Mouse (Mus musculus): ENCODE data around the gene Slc2a8. TPM values are rescaled to one million over a fixed set of nuclear protein-coding genes. Genes with fewer than 3 reads are reported as not detected.
"Not testable (repeated sequence)": the region's sequence is repeated elsewhere in the genome, so short reads cannot be mapped to it uniquely, and the experiment has no call there.

Gene Slc2a8
- polyA plus RNA-seq (2014; fragmentation: Nextera tagmentation; extraction: Ambion mirVana): 19.0 and 21.1 TPM in 2 replicates

GRCm38 (mm10) chr2:32981725-32982271, at the start of gene Slc2a8:
Gene Slc2a8 (minus strand): TSS chr2:32982083.
- no peaks in the 10 kb centered on the region for H3K27me3 ChIP-seq (ENCODE audit: control insufficient read depth, insufficient read depth, low read length)
- H3K9me3 ChIP-seq (ENCODE audit: control insufficient read depth, low read length): no peaks in the 10 kb centered on the region
- ATAC-seq (ENCODE audit: low FRiP score, low TSS enrichment): peak; percentile 99
- H3K36me3 ChIP-seq (ENCODE audit: control insufficient read depth, insufficient read depth, low read length): no peaks in the 10 kb centered on the region; the same call in 1 of the 2 replicates
- H3K4me3 ChIP-seq (ENCODE audit: low read length): peak within 1 kb of the TSS; percentile 78
- peak within 1 kb of the TSS; percentile 83 for H3K9ac ChIP-seq (ENCODE audit: low read depth, low read length)
- peak within 1 kb of the TSS; percentile 62; the same call in 1 of the 2 replicates for H3K27ac ChIP-seq (ENCODE audit: low read depth, low read length)
- H3K4me1 ChIP-seq (ENCODE audit: control insufficient read depth, insufficient read depth, low read length): peaks cover 7% of the 10 kb centered on the region; the same call in 1 of the 2 replicates
- peak within 1 kb of the TSS; percentile 99 for H3K4me2 ChIP-seq (replicated peaks; ENCODE audit: low read depth, low read length)
- WGBS: under 1% methylated on average over 46 of the region's 50 CpGs

- H3K27me3 ChIP-seq (ENCODE audit: control insufficient read depth, insufficient read depth, low read length): no peaks in the 10 kb centered on the region
- H3K4me2 ChIP-seq (replicated peaks; ENCODE audit: low read depth, low read length): no peak overlapping the region
- no peak overlapping the region for H3K9ac ChIP-seq (ENCODE audit: low read depth, low read length)
- no peaks in the 10 kb centered on the region for H3K36me3 ChIP-seq (ENCODE audit: control insufficient read depth, insufficient read depth, low read length)
- no peak overlapping the region for H3K27ac ChIP-seq (ENCODE audit: low read depth, low read length)
- H3K9me3 ChIP-seq (ENCODE audit: control insufficient read depth, low read length): no peaks in the 10 kb centered on the region
- 64% methylated on average over 4 of the region's 4 CpGs for WGBS
- ATAC-seq (ENCODE audit: low FRiP score, low TSS enrichment): peak; percentile 24; the same call in 1 of the 2 replicates
- H3K4me1 ChIP-seq (ENCODE audit: control insufficient read depth, insufficient read depth, low read length): no peaks in the 10 kb centered on the region; the same call in 1 of the 2 replicates
- no peak overlapping the region for H3K4me3 ChIP-seq (ENCODE audit: low read length)
Observed at GRCm38 (mm10) chr2:33025040-33025439, 43.2 kb upstream of the Slc2a8 start.

GRCm38 (mm10) chr2:33024564-33024963, 42.7 kb upstream of the Slc2a8 start:
- whole genome bisulfite sequencing: 45% methylated on average over 10 of the region's 10 CpGs
- H3K4me1 ChIP-seq (ENCODE audit: control insufficient read depth, insufficient read depth, low read length): no peaks in the 10 kb centered on the region; the same call in 1 of the 2 replicates
- no peak overlapping the region for H3K9ac ChIP-seq (ENCODE audit: low read depth, low read length)
- ATAC-seq (ENCODE audit: low FRiP score, low TSS enrichment): 0 out of 2 replicates have a peak, but pooled peaks have one; percentile 72
- no peaks in the 10 kb centered on the region for H3K27me3 ChIP-seq (ENCODE audit: control insufficient read depth, insufficient read depth, low read length)
- H3K27ac ChIP-seq (ENCODE audit: low read depth, low read length): no peak overlapping the region
- H3K36me3 ChIP-seq (ENCODE audit: control insufficient read depth, insufficient read depth, low read length): no peaks in the 10 kb centered on the region
- no peaks in the 10 kb centered on the region for H3K9me3 ChIP-seq (ENCODE audit: control insufficient read depth, low read length)
- no peak overlapping the region for H3K4me2 ChIP-seq (replicated peaks; ENCODE audit: low read depth, low read length)
- H3K4me3 ChIP-seq (ENCODE audit: low read length): no peak overlapping the region

GRCm38 (mm10) chr2:33022846-33023245, 41.0 kb upstream of the Slc2a8 start:
- H3K4me2 ChIP-seq (replicated peaks; ENCODE audit: low read depth, low read length): no peak overlapping the region
- no peaks in the 10 kb centered on the region for H3K9me3 ChIP-seq (ENCODE audit: control insufficient read depth, low read length)
- no peaks in the 10 kb centered on the region for H3K36me3 ChIP-seq (ENCODE audit: control insufficient read depth, insufficient read depth, low read length)
- no peaks in the 10 kb centered on the region; the same call in 1 of the 2 replicates for H3K4me1 ChIP-seq (ENCODE audit: control insufficient read depth, insufficient read depth, low read length)
- ATAC-seq (ENCODE audit: low FRiP score, low TSS enrichment): no peak
- H3K4me3 ChIP-seq (ENCODE audit: low read length): no peak overlapping the region
- no peak overlapping the region for H3K27ac ChIP-seq (ENCODE audit: low read depth, low read length)
- H3K9ac ChIP-seq (ENCODE audit: low read depth, low read length): no peak overlapping the region
- H3K27me3 ChIP-seq (ENCODE audit: control insufficient read depth, insufficient read depth, low read length): no peaks in the 10 kb centered on the region
- 46% methylated on average over 6 of the region's 6 CpGs for WGBS

GRCm38 (mm10) chr2:33018026-33018425, 36.1 kb upstream of the Slc2a8 start:
- H3K4me2 ChIP-seq (replicated peaks; ENCODE audit: low read depth, low read length): no peak overlapping the region
- 8% methylated on average over 6 of the region's 6 CpGs for WGBS
- H3K9ac ChIP-seq (ENCODE audit: low read depth, low read length): no peak overlapping the region
- H3K36me3 ChIP-seq (ENCODE audit: control insufficient read depth, insufficient read depth, low read length): no peaks in the 10 kb centered on the region
- no peak for ATAC-seq (ENCODE audit: low FRiP score, low TSS enrichment)
- H3K4me1 ChIP-seq (ENCODE audit: control insufficient read depth, insufficient read depth, low read length): no peaks in the 10 kb centered on the region
- no peak overlapping the region for H3K4me3 ChIP-seq (ENCODE audit: low read length)
- no peaks in the 10 kb centered on the region for H3K27me3 ChIP-seq (ENCODE audit: control insufficient read depth, insufficient read depth, low read length)
- no peak overlapping the region for H3K27ac ChIP-seq (ENCODE audit: low read depth, low read length)
- H3K9me3 ChIP-seq (ENCODE audit: control insufficient read depth, low read length): no peaks in the 10 kb centered on the region

- WGBS: 80% methylated on average over 2 of the region's 2 CpGs
- no peaks in the 10 kb centered on the region for H3K9me3 ChIP-seq (ENCODE audit: control insufficient read depth, low read length)
- no peaks in the 10 kb centered on the region for H3K36me3 ChIP-seq (ENCODE audit: control insufficient read depth, insufficient read depth, low read length)
- no peak overlapping the region for H3K4me2 ChIP-seq (replicated peaks; ENCODE audit: low read depth, low read length)
- H3K9ac ChIP-seq (ENCODE audit: low read depth, low read length): no peak overlapping the region
- H3K27ac ChIP-seq (ENCODE audit: low read depth, low read length): no peak overlapping the region
- no peak for ATAC-seq (ENCODE audit: low FRiP score, low TSS enrichment)
- no peaks in the 10 kb centered on the region for H3K4me1 ChIP-seq (ENCODE audit: control insufficient read depth, insufficient read depth, low read length)
- H3K4me3 ChIP-seq (ENCODE audit: low read length): no peak overlapping the region
- H3K27me3 ChIP-seq (ENCODE audit: control insufficient read depth, insufficient read depth, low read length): no peaks in the 10 kb centered on the region
Observed at GRCm38 (mm10) chr2:33017191-33017590, 35.3 kb upstream of the Slc2a8 start.

- H3K27ac ChIP-seq (ENCODE audit: low read depth, low read length): no peak overlapping the region
- no peak overlapping the region for H3K4me2 ChIP-seq (replicated peaks; ENCODE audit: low read depth, low read length)
- no peaks in the 10 kb centered on the region for H3K4me1 ChIP-seq (ENCODE audit: control insufficient read depth, insufficient read depth, low read length)
- H3K9ac ChIP-seq (ENCODE audit: low read depth, low read length): no peak overlapping the region
- WGBS: 89% methylated on average over 5 of the region's 5 CpGs
- no peaks in the 10 kb centered on the region for H3K9me3 ChIP-seq (ENCODE audit: control insufficient read depth, low read length)
- no peak for ATAC-seq (ENCODE audit: low FRiP score, low TSS enrichment)
- H3K27me3 ChIP-seq (ENCODE audit: control insufficient read depth, insufficient read depth, low read length): no peaks in the 10 kb centered on the region
- H3K4me3 ChIP-seq (ENCODE audit: low read length): no peak overlapping the region
- H3K36me3 ChIP-seq (ENCODE audit: control insufficient read depth, insufficient read depth, low read length): no peaks in the 10 kb centered on the region
Observed at GRCm38 (mm10) chr2:33014877-33015276, 33.0 kb upstream of the Slc2a8 start.

- H3K36me3 ChIP-seq (ENCODE audit: control insufficient read depth, insufficient read depth, low read length); H3K4me2 ChIP-seq (replicated peaks; ENCODE audit: low read depth, low read length); H3K9ac ChIP-seq (ENCODE audit: low read depth, low read length); H3K4me1 ChIP-seq (ENCODE audit: control insufficient read depth, insufficient read depth, low read length); H3K9me3 ChIP-seq (ENCODE audit: control insufficient read depth, low read length); H3K4me3 ChIP-seq (ENCODE audit: low read length); H3K27ac ChIP-seq (ENCODE audit: low read depth, low read length); ATAC-seq (ENCODE audit: low FRiP score, low TSS enrichment); H3K27me3 ChIP-seq (ENCODE audit: control insufficient read depth, insufficient read depth, low read length): not testable (repeated sequence)
- 95% methylated on average over 4 of the region's 4 CpGs for WGBS
Observed at GRCm38 (mm10) chr2:33009055-33009454, 27.2 kb upstream of the Slc2a8 start.

GRCm38 (mm10) chr2:33005041-33005440, 23.2 kb upstream of the Slc2a8 start:
- no peak overlapping the region for H3K4me3 ChIP-seq (ENCODE audit: low read length)
- no peak overlapping the region for H3K27ac ChIP-seq (ENCODE audit: low read depth, low read length)
- H3K9me3 ChIP-seq (ENCODE audit: control insufficient read depth, low read length): no peaks in the 10 kb centered on the region
- H3K27me3 ChIP-seq (ENCODE audit: control insufficient read depth, insufficient read depth, low read length): no peaks in the 10 kb centered on the region
- H3K4me2 ChIP-seq (replicated peaks; ENCODE audit: low read depth, low read length): no peak overlapping the region
- no peak for ATAC-seq (ENCODE audit: low FRiP score, low TSS enrichment)
- H3K4me1 ChIP-seq (ENCODE audit: control insufficient read depth, insufficient read depth, low read length): no peaks in the 10 kb centered on the region
- peaks cover 5% of the 10 kb centered on the region; the same call in 1 of the 2 replicates for H3K36me3 ChIP-seq (ENCODE audit: control insufficient read depth, insufficient read depth, low read length)
- H3K9ac ChIP-seq (ENCODE audit: low read depth, low read length): no peak overlapping the region
- 82% methylated on average over 5 of the region's 5 CpGs for WGBS

All from kidney, embryonic 14.5 days (tissue).